Mouse (Mus musculus) NIH3T3 (cell line): Measurements from ENCODE around the gene Ppm1m.

Experiments
- DNase-seq: peaks from one replicate; pipeline ENCODE4 v3.0.0-alpha.2; 2012; ENCODE audit warnings: low read depth

Ppm1m gene

GRCm38 (mm10) chr9:106158037-106158491 lies 41.5 kb downstream of the Ppm1m start, which contains the start of gene Glyctk:
Gene Glyctk (minus strand): TSS chr9:106158138.
- DNase-seq: no peak

- DNase-seq: no peak
Observed at GRCm38 (mm10) chr9:106157623-106157925, 42.0 kb downstream of the Ppm1m start.

GRCm38 (mm10) chr9:106156921-106157622 lies 42.5 kb downstream of the Ppm1m start:
- DNase-seq: no peak

GRCm38 (mm10) chr9:106156419-106156818 lies 43.1 kb downstream of the Ppm1m start:
- DNase-seq: peak; percentile 79

- peak; percentile 28 for DNase-seq
Observed at GRCm38 (mm10) chr9:106154106-106154505, 45.4 kb downstream of the Ppm1m start.

GRCm38 (mm10) chr9:106149399-106149754 lies 50.2 kb downstream of the Ppm1m start:
- DNase-seq: no peak

GRCm38 (mm10) chr9:106148541-106149398 lies 50.8 kb downstream of the Ppm1m start:
- DNase-seq: no peak

- DNase-seq: no peak
Observed at GRCm38 (mm10) chr9:106147851-106148431, 51.6 kb downstream of the Ppm1m start.

GRCm38 (mm10) chr9:106147281-106147680 lies 52.3 kb downstream of the Ppm1m start:
- DNase-seq: no peak

- no peak for DNase-seq
Observed at GRCm38 (mm10) chr9:106145582-106145981, 54.0 kb downstream of the Ppm1m start.
